Mouse (Mus musculus) myocyte (in vitro differentiated cells): ENCODE measurements around the gene Bcar1. TPM values are rescaled to one million over a fixed set of nuclear protein-coding genes. Genes with fewer than 3 reads are reported as not detected.

ENCODE experiments used
- H3K27me3 ChIP-seq: one replicate; pipeline ENCODE4 v1.6.1; 2011; ENCODE audit not compliant: control insufficient read depth, insufficient read depth, insufficient read length
- H3K36me3 ChIP-seq: one replicate; pipeline ENCODE4 v1.6.1; 2011; ENCODE audit not compliant: control insufficient read depth, insufficient read depth
- H3K4me2 ChIP-seq: one replicate; pipeline ENCODE4 v1.6.1; 2011; ENCODE audit warnings: low read depth, control low read depth
- H3K4me3 ChIP-seq: one replicate; pipeline ENCODE4 v1.5.1; 2011; ENCODE audit warnings: mild to moderate bottlenecking, control low read depth, moderate library complexity
- H3K79me2 ChIP-seq: one replicate; pipeline ENCODE4 v1.6.1; 2011; ENCODE audit not compliant: control insufficient read depth, insufficient read depth
- H3ac ChIP-seq: one replicate; pipeline ENCODE4 v1.6.1; 2011; ENCODE audit not compliant: control insufficient read depth, insufficient read length
- CEBPB ChIP-seq: IDR thresholded peaks from 2 replicates; pipeline ENCODE4 v1.6.1; 2011; ENCODE audit warnings: mild to moderate bottlenecking, moderate library complexity; ENCODE audit not compliant: poor library complexity, insufficient read depth, severe bottlenecking
- E2F4 ChIP-seq: IDR thresholded peaks from one replicate; pipeline ENCODE4 v1.6.1; 2011; ENCODE audit warnings: mild to moderate bottlenecking, control low read depth, moderate library complexity; ENCODE audit not compliant: insufficient read depth
- MAX ChIP-seq: IDR thresholded peaks from one replicate; pipeline ENCODE4 v1.6.1; 2011; ENCODE audit warnings: low read depth, mild to moderate bottlenecking, control low read depth
- MYOD1 ChIP-seq, 3 experiments: IDR thresholded peaks; one replicate each; pipeline ENCODE4 v1.6.1; 2011; ENCODE audit warnings: control low read depth in 2 of 3, low read depth in 2 of 3, mild to moderate bottlenecking in 2 of 3, moderate library complexity in 1 of 3; ENCODE audit not compliant: insufficient read length in 2 of 3, control insufficient read depth in 1 of 3
- MYOG ChIP-seq, 3 experiments: IDR thresholded peaks; one replicate each; pipeline ENCODE4 v1.6.1; 2011; ENCODE audit warnings: control low read depth in 2 of 3, low read depth in 2 of 3, mild to moderate bottlenecking in 2 of 3; ENCODE audit not compliant: insufficient read length in 2 of 3, control insufficient read depth in 1 of 3, insufficient read depth in 1 of 3
- POLR2A ChIP-seq: IDR thresholded peaks from one replicate; pipeline ENCODE4 v1.6.1; 2011; ENCODE audit warnings: low read depth, mild to moderate bottlenecking, control low read depth, moderate library complexity; ENCODE audit not compliant: insufficient read length
- POLR2AphosphoS2 ChIP-seq: IDR thresholded peaks from one replicate; pipeline ENCODE4 v1.6.1; 2011; ENCODE audit warnings: low read depth, control low read depth; ENCODE audit not compliant: insufficient read length
- REST ChIP-seq: IDR thresholded peaks from one replicate; pipeline ENCODE4 v1.6.1; 2011; ENCODE audit warnings: mild to moderate bottlenecking, control low read depth, moderate library complexity; ENCODE audit not compliant: insufficient read depth, insufficient read length
- SRF ChIP-seq: IDR thresholded peaks from one replicate; pipeline ENCODE4 v1.6.1; 2011; ENCODE audit warnings: low read depth; ENCODE audit not compliant: control insufficient read depth, insufficient read length
- TCF12 ChIP-seq: IDR thresholded peaks from one replicate; pipeline ENCODE4 v1.6.1; 2011; ENCODE audit warnings: mild to moderate bottlenecking, control low read depth; ENCODE audit not compliant: poor library complexity, insufficient read depth, severe bottlenecking
- TCF3 ChIP-seq: IDR thresholded peaks from one replicate; pipeline ENCODE4 v1.6.1; 2011; ENCODE audit warnings: low read depth, control low read depth; ENCODE audit not compliant: insufficient read length
- USF1 ChIP-seq: IDR thresholded peaks from one replicate; pipeline ENCODE4 v1.6.1; 2011; ENCODE audit warnings: low read depth, mild to moderate bottlenecking, control low read depth, moderate library complexity
- polyA plus RNA-seq: library from polyadenylated mRNA; unstranded; fragments of >200 nt; fragmentation: generic; extraction: Trizol; gene quantifications from one replicate; pipeline ENCODE4 v1.2.1, GENCODE M21; 2012; ENCODE audit warnings: missing spikeins

The Bcar1 gene
- polyA plus RNA-seq, 1 experiment: 81.9 TPM

DNA sequence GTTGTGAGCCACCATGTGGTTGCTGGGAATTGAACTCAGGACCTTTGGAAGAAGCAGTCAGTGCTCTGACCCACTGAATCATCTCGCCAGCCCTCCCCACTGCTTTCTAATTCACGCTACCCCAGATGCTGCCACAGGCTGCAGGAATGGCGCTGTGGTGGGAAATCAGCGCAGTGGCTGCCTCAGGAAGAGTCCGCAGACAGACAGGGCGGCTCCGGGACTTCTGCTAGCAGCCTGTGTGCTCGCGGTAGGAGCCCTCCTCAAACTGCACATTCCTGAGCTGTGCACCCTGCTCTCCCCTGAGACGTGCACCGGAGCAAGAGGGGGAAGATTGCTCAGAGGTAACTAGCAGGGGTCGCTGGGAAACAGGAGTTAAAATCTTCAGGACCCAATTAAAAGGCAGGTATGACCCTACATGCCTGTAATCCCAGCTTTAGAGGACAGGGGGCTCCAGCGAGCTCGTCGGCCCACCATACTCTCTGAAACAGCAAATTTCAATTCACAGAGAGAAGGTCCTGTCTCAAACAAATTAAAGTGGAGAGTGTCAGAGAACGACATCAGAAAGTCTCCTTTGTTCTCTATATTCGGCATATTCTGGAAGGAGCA lies 63.1 kb downstream of the Bcar1 start:
- H3K27me3 ChIP-seq: no peaks in the 10 kb centered on the region
- H3K4me3 ChIP-seq: no peak overlapping the region
- H3K79me2 ChIP-seq: no peaks in the 10 kb centered on the region
- no peak for TF ChIP-seq SRF
- TF ChIP-seq MAX: no peak
- TF ChIP-seq CEBPB: no peak
- no peak for TF ChIP-seq REST
- no peak for TF ChIP-seq TCF12
- no peak for TF ChIP-seq E2F4
- no peak for TF ChIP-seq USF1
- TF ChIP-seq MYOG (IDR thresholded peaks at IDR 0.05; ENCODE audit: control insufficient read depth in 1 of 3, insufficient read depth in 1 of 3, insufficient read length in 2 of 3, low read depth in 2 of 3): no peak
- no peak for TF ChIP-seq TCF3
- no peak for TF ChIP-seq MYOD1 (IDR thresholded peaks at IDR 0.05; ENCODE audit: control insufficient read depth in 1 of 3, insufficient read length in 2 of 3, low read depth in 2 of 3)
- no peak for TF ChIP-seq POLR2AphosphoS2
- no peak for TF ChIP-seq POLR2A
- H3K4me2 ChIP-seq: no peak overlapping the region
- no peak overlapping the region for H3ac ChIP-seq
- no peaks in the 10 kb centered on the region for H3K36me3 ChIP-seq

DNA sequence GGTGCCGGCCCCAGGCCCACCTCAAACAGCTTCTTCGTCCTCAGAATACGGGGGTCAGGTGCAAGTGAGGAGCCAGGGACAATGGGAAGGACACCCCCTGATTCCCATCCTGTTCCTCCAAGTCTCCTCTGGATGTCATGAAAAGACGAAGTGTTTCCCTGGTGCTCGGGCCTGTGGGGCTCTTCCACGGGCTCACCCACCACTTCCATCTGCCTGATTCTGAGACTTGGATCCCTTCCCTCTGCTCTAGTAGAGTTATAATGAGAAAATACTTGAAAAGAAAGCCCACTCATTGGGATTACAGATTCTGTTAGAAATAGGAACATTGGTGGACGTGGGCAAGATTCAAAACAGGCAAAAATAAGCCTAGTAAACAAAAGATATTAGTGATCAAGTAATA lies 64.8 kb downstream of the Bcar1 start:
- TF ChIP-seq REST: no peak
- TF ChIP-seq MYOG (IDR thresholded peaks at IDR 0.05; ENCODE audit: control insufficient read depth in 1 of 3, insufficient read depth in 1 of 3, insufficient read length in 2 of 3, low read depth in 2 of 3): no peak
- no peak for TF ChIP-seq E2F4
- no peak for TF ChIP-seq TCF3
- TF ChIP-seq CEBPB: no peak
- TF ChIP-seq POLR2AphosphoS2: no peak
- TF ChIP-seq USF1: no peak
- TF ChIP-seq MYOD1 (IDR thresholded peaks at IDR 0.05; ENCODE audit: control insufficient read depth in 1 of 3, insufficient read length in 2 of 3, low read depth in 2 of 3): no peak
- TF ChIP-seq POLR2A: no peak
- TF ChIP-seq TCF12: no peak
- no peak for TF ChIP-seq MAX
- no peak for TF ChIP-seq SRF
- Histone ChIP-seq H3K79me2 (no peaks in the 10 kb centered on the region), H3K27me3 (no peaks in the 10 kb centered on the region), H3ac (no peak overlapping the region), H3K4me3 (no peak overlapping the region), H3K4me2 (no peak overlapping the region), H3K36me3 (no peaks in the 10 kb centered on the region)

DNA sequence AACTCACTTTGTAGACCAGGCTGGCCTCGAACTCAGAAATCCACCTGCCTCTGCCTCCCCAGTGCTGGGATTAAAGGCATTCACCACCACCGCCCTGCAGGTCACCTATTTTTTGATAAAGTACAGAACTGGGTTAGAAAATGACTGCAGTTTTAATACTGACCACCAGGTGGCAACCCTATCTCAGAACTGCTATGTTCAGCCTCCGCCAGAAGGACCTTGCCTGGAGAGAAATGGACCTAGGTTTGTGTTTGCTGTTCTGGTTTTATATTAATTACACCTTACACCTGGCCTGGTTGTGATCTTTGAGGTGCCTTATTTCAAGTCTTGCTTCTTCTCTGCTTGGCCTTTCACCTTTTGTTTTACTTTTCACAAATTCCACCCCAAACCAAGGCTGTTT lies 65.5 kb downstream of the Bcar1 start:
- H3K79me2 ChIP-seq: no peaks in the 10 kb centered on the region
- H3K27me3 ChIP-seq: no peaks in the 10 kb centered on the region
- no peak overlapping the region for H3K4me2 ChIP-seq
- TF ChIP-seq POLR2AphosphoS2: no peak
- H3ac ChIP-seq: no peak overlapping the region
- H3K36me3 ChIP-seq: no peaks in the 10 kb centered on the region
- H3K4me3 ChIP-seq: no peak overlapping the region

DNA sequence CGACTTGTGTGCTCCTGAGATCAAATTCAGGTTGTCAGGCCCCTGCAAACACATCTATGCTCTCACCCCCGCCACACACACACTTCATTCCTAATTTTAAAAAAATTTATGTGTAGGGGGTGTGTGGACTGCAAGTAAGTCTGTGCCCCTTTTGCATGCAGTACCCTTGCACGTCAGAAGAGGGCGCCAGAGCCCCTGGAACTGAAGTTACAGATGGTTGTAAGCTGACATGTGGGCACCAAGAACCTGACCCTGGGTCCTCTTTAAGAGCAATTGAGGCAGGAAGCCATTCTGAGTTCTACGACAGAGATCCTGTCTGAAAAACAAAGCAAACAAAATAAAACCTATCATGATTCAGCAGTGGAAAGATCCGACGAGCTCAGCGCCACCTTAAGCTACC lies 67.4 kb downstream of the Bcar1 start:
- H3K79me2 ChIP-seq: no peaks in the 10 kb centered on the region
- TF ChIP-seq TCF3 (no peak), MYOD1 (IDR thresholded peaks at IDR 0.05; ENCODE audit: control insufficient read depth in 1 of 3, insufficient read length in 2 of 3, low read depth in 2 of 3) (no peak), TCF12 (no peak), POLR2AphosphoS2 (no peak), E2F4 (no peak), MYOG (IDR thresholded peaks at IDR 0.05; ENCODE audit: control insufficient read depth in 1 of 3, insufficient read depth in 1 of 3, insufficient read length in 2 of 3, low read depth in 2 of 3) (no peak), SRF (no peak), POLR2A (no peak), MAX (no peak), CEBPB (no peak), REST (no peak), USF1 (no peak)
- H3K4me3 ChIP-seq: no peak overlapping the region
- no peak overlapping the region for H3K4me2 ChIP-seq
- H3ac ChIP-seq: no peak overlapping the region
- H3K36me3 ChIP-seq: no peaks in the 10 kb centered on the region
- H3K27me3 ChIP-seq: no peaks in the 10 kb centered on the region

DNA sequence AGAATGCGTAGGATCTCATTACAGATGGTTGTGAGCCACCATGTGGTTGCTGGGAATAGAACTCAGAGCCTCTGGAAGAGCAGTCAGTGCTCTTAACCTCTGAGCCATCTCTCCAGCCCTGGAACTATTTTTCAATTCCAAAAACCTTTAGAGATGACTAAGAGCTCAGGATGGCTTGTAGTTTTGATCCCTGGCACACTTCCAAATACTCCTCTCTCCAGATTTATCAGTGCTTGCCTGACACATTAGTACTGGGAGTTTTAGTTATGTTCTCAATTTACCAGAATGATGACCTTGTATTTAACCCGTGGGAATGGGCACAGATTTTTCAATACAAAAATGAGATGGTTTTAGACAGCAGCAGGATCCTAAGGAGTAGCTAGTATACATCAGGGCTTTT lies 76.9 kb downstream of the Bcar1 start:
- H3K27me3 ChIP-seq: no peaks in the 10 kb centered on the region
- no peaks in the 10 kb centered on the region for H3K79me2 ChIP-seq
- H3K4me2 ChIP-seq: no peak overlapping the region
- H3K36me3 ChIP-seq: peaks cover 26% of the 10 kb centered on the region
- H3ac ChIP-seq: no peak overlapping the region
- H3K4me3 ChIP-seq: no peak overlapping the region
- no peak for TF ChIP-seq POLR2AphosphoS2
- no peak for TF ChIP-seq MYOG (IDR thresholded peaks at IDR 0.05; ENCODE audit: control insufficient read depth in 1 of 3, insufficient read depth in 1 of 3, insufficient read length in 2 of 3, low read depth in 2 of 3)
- TF ChIP-seq MYOD1 (IDR thresholded peaks at IDR 0.05; ENCODE audit: control insufficient read depth in 1 of 3, insufficient read length in 2 of 3, low read depth in 2 of 3): no peak
- no peak for TF ChIP-seq E2F4
- no peak for TF ChIP-seq TCF3
- no peak for TF ChIP-seq CEBPB
- TF ChIP-seq MAX: no peak
- TF ChIP-seq POLR2A: no peak
- TF ChIP-seq REST: no peak
- TF ChIP-seq SRF: no peak
- no peak for TF ChIP-seq TCF12
- TF ChIP-seq USF1: no peak
